Mouse (Mus musculus) stomach, postnatal 0 days (tissue): ENCODE measurements around the gene Car9.

Source experiments
- CTCF ChIP-seq: IDR thresholded peaks from 2 replicates; pipeline ENCODE4 v1.5.1; 2016; ENCODE audit warnings: antibody characterized with exemption, low read depth, mild to moderate bottlenecking, moderate library complexity
- EP300 ChIP-seq: optimal IDR thresholded peaks from 2 replicates; pipeline ENCODE3; 2016; ENCODE audit warnings: antibody characterized with exemption

DNA sequence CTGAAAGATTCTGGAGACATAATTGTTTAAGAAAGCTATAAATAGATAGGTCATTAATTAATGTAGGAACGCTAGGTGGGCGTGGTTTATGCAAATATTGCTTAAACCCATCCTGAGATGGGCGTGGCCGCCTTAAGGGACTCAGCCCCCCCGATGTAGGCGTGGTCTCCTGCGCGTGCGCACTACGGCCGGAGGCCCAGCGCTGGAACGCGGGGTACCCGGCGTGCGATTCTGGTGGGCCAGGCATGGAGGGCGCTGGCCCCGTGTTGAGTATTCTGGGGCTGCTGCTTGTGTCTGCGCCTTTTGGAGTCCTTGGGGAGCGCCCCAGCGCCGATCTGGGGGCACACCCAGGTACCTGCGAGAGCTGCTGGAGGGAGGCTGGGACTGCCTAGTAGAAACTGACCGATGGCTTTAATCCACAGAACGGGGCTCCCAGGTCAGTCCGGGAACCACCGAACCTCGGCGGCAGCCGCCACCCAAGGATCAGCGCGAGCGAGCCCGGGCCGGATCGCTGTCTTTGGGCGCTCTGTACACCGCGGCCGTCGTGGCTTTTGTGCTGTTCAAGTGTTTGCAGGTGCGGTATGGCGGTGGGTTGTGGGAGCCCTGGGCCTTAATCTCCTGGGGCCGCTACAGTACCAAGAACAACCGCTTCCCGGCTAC, 13.4 kb upstream of the Car9 start:
- TF ChIP-seq CTCF (peak; percentile 31; the same call in 1 of the 2 replicates), EP300 (peak; percentile 45)
